Mouse (Mus musculus) hindbrain, embryonic 11.5 days (tissue): ENCODE measurements around the gene Prdm10. TPM values are rescaled to one million over a fixed set of nuclear protein-coding genes. Genes with fewer than 3 reads are reported as not detected.

ENCODE experiments used
- ATAC-seq: fragments of 200-750 bp; cut with Nextera tagmentation; 2 replicates; pipeline ENCODE4 v1.8.0; 2017; ENCODE audit warnings: mild to moderate bottlenecking, moderate TSS enrichment, moderate library complexity; ENCODE audit not compliant: low FRiP score
- DNase-seq: peaks from one replicate; pipeline ENCODE4 v3.0.0-alpha.2; 2015; ENCODE audit warnings: low spot score
- H3K27ac ChIP-seq: fragments of 300-500 bp; sonication (generic); 2 replicates; pipeline ENCODE4 v1.5.1; 2014; ENCODE audit warnings: mild to moderate bottlenecking, low read depth, low read length
- H3K27me3 ChIP-seq: fragments of 300-500 bp; sonication (generic); 2 replicates; pipeline ENCODE4 v1.6.1; 2014; ENCODE audit warnings: mild to moderate bottlenecking, low read length, moderate library complexity, mixed read lengths; ENCODE audit not compliant: control insufficient read depth, insufficient read depth
- H3K36me3 ChIP-seq: fragments of 300-500 bp; sonication (generic); 2 replicates; pipeline ENCODE4 v1.6.1; 2014; ENCODE audit warnings: mild to moderate bottlenecking, low read length, moderate library complexity, mixed read lengths; ENCODE audit not compliant: control insufficient read depth, insufficient read depth
- H3K4me1 ChIP-seq: fragments of 300-500 bp; sonication (generic); replicated peaks from 2 replicates; pipeline ENCODE4 v1.6.1; 2014; ENCODE audit warnings: low read length, mixed read lengths; ENCODE audit not compliant: control insufficient read depth, insufficient read depth
- H3K4me2 ChIP-seq: fragments of 300-500 bp; sonication (generic); replicated peaks from 2 replicates; pipeline ENCODE4 v1.6.1; 2014; ENCODE audit warnings: mild to moderate bottlenecking, low read depth, low read length
- H3K4me3 ChIP-seq: fragments of 300-500 bp; sonication (generic); 2 replicates; pipeline ENCODE4 v1.5.1; 2014; ENCODE audit warnings: low read depth, low read length
- H3K9ac ChIP-seq: fragments of 300-500 bp; sonication (generic); 2 replicates; pipeline ENCODE4 v1.6.1; 2014; ENCODE audit warnings: low read depth, low read length
- H3K9me3 ChIP-seq: fragments of 300-500 bp; sonication (generic); 2 replicates; pipeline ENCODE4 v1.6.1; 2016; ENCODE audit warnings: low read length; ENCODE audit not compliant: control insufficient read depth
- WGBS: fragments of 180-500 bp; shearing (Covaris S2); extraction: QIAGEN DNeasy Blood & Tissue Kit; methylation state at CpG from one replicate; pipeline ENCODE4 v1.1.7; 2014; 5-methylcytosine and 5-hydroxymethylcytosine counted together
- polyA plus RNA-seq: library from polyadenylated mRNA; unstranded; fragments of >200 nt; fragmentation: Nextera tagmentation; extraction: Ambion mirVana; gene quantifications from 2 replicates; pipeline ENCODE4 v1.2.1, GENCODE M21; 2014

The Prdm10 gene
- polyA plus RNA-seq, 1 experiment from 2014 or later, result 7.5 TPM

- no peak for DNase-seq
- no peak for ATAC-seq
- Histone ChIP-seq H3K4me2 (no peak overlapping the region), H3K4me3 (no peak overlapping the region), H3K27ac (no peak overlapping the region), H3K4me1 (no peaks in the 10 kb centered on the region), H3K36me3 (no peaks in the 10 kb centered on the region), H3K9ac (no peak overlapping the region), H3K9me3 (no peaks in the 10 kb centered on the region), H3K27me3 (no peaks in the 10 kb centered on the region)
- WGBS, result 89% methylated on average over 3 of the region's 3 CpGs
Observed at GRCm38 (mm10) chr9:31304358-31304757, 24.0 kb downstream of the Prdm10 start.

- no peak for ATAC-seq
- Histone ChIP-seq H3K36me3 (no peaks in the 10 kb centered on the region), H3K27ac (no peak overlapping the region), H3K9ac (no peak overlapping the region), H3K4me3 (no peak overlapping the region), H3K4me2 (no peak overlapping the region), H3K4me1 (no peaks in the 10 kb centered on the region), H3K9me3 (no peaks in the 10 kb centered on the region), H3K27me3 (no peaks in the 10 kb centered on the region)
- 73% methylated on average over 5 of the region's 5 CpGs for WGBS
- DNase-seq, result no peak
Observed at GRCm38 (mm10) chr9:31305117-31305516, 24.8 kb downstream of the Prdm10 start.

- Histone ChIP-seq H3K27ac (no peak overlapping the region), H3K27me3 (no peaks in the 10 kb centered on the region), H3K9me3 (no peaks in the 10 kb centered on the region), H3K4me2 (no peak overlapping the region), H3K36me3 (no peaks in the 10 kb centered on the region), H3K9ac (no peak overlapping the region), H3K4me3 (no peak overlapping the region), H3K4me1 (no peaks in the 10 kb centered on the region)
- no peak for DNase-seq
- 95% methylated on average over 3 of the region's 3 CpGs for WGBS
- no peak for ATAC-seq
Observed at GRCm38 (mm10) chr9:31305807-31306206, 25.5 kb downstream of the Prdm10 start.

- H3K36me3 ChIP-seq, result no peaks in the 10 kb centered on the region
- 82% methylated on average over 3 of the region's 3 CpGs for WGBS
- no peak for DNase-seq
- H3K4me1 ChIP-seq, result no peaks in the 10 kb centered on the region
- no peak overlapping the region for H3K4me2 ChIP-seq
- H3K9ac ChIP-seq, result no peak overlapping the region
- no peak overlapping the region for H3K27ac ChIP-seq
- no peak overlapping the region for H3K4me3 ChIP-seq
- no peak for ATAC-seq
- H3K9me3 ChIP-seq, result no peaks in the 10 kb centered on the region
- H3K27me3 ChIP-seq, result no peaks in the 10 kb centered on the region
Observed at GRCm38 (mm10) chr9:31307232-31307631, 26.9 kb downstream of the Prdm10 start.

GRCm38 (mm10) chr9:31309041-31309440 is 28.7 kb downstream of the Prdm10 start:
- Histone ChIP-seq H3K4me3 (no peak overlapping the region), H3K9ac (no peak overlapping the region), H3K27ac (no peak overlapping the region), H3K36me3 (no peaks in the 10 kb centered on the region), H3K4me1 (no peaks in the 10 kb centered on the region), H3K9me3 (no peaks in the 10 kb centered on the region), H3K4me2 (no peak overlapping the region), H3K27me3 (no peaks in the 10 kb centered on the region)
- WGBS, result 80% methylated on average over 5 of the region's 5 CpGs
- ATAC-seq (no peak), DNase-seq (no peak)

- H3K9me3 ChIP-seq, result no peaks in the 10 kb centered on the region
- no peaks in the 10 kb centered on the region for H3K27me3 ChIP-seq
- H3K4me2 ChIP-seq, result no peak overlapping the region
- H3K4me3 ChIP-seq, result no peak overlapping the region
- H3K4me1 ChIP-seq, result no peaks in the 10 kb centered on the region
- H3K9ac ChIP-seq, result no peak overlapping the region
- ATAC-seq, result no peak
- DNase-seq, result no peak
- H3K36me3 ChIP-seq, result no peaks in the 10 kb centered on the region
- no peak overlapping the region for H3K27ac ChIP-seq
- WGBS, result 89% methylated on average over 4 of the region's 4 CpGs
Observed at GRCm38 (mm10) chr9:31310662-31311061, 30.3 kb downstream of the Prdm10 start.

- Histone ChIP-seq H3K27ac (no peak overlapping the region), H3K4me1 (no peaks in the 10 kb centered on the region), H3K36me3 (no peaks in the 10 kb centered on the region), H3K9me3 (no peaks in the 10 kb centered on the region), H3K27me3 (no peaks in the 10 kb centered on the region), H3K4me2 (no peak overlapping the region), H3K4me3 (no peak overlapping the region), H3K9ac (no peak overlapping the region)
- ATAC-seq (no peak), DNase-seq (no peak)
- 95% methylated on average over 1 of the region's 1 CpGs for WGBS
Observed at GRCm38 (mm10) chr9:31313876-31314275, 33.5 kb downstream of the Prdm10 start.

- H3K4me3 ChIP-seq, result no peak overlapping the region
- H3K9me3 ChIP-seq, result no peaks in the 10 kb centered on the region
- no peaks in the 10 kb centered on the region for H3K27me3 ChIP-seq
- H3K4me1 ChIP-seq, result no peaks in the 10 kb centered on the region
- ATAC-seq (no peak), DNase-seq (no peak)
- H3K27ac ChIP-seq, result peak overlapping the region; percentile 27; the same call in 1 of the 2 replicates
- no peaks in the 10 kb centered on the region for H3K36me3 ChIP-seq
- H3K9ac ChIP-seq, result no peak overlapping the region
- 50% methylated on average over 8 of the region's 8 CpGs for WGBS
- no peak overlapping the region for H3K4me2 ChIP-seq
Observed at GRCm38 (mm10) chr9:31315983-31316382, 35.6 kb downstream of the Prdm10 start.

GRCm38 (mm10) chr9:31318956-31319355 is 38.6 kb downstream of the Prdm10 start:
- no peaks in the 10 kb centered on the region for H3K27me3 ChIP-seq
- ATAC-seq (no peak), DNase-seq (no peak)
- no peaks in the 10 kb centered on the region for H3K4me1 ChIP-seq
- no peak overlapping the region for H3K27ac ChIP-seq
- H3K9ac ChIP-seq, result no peak overlapping the region
- H3K9me3 ChIP-seq, result no peaks in the 10 kb centered on the region
- no peak overlapping the region for H3K4me2 ChIP-seq
- H3K4me3 ChIP-seq, result no peak overlapping the region
- 31% methylated on average over 5 of the region's 5 CpGs for WGBS
- H3K36me3 ChIP-seq, result no peaks in the 10 kb centered on the region
